Mouse (Mus musculus) erythroblast, embryonic 14.5 days (primary cell): ENCODE measurements around the gene Sycn.

ENCODE experiments used
- GATA1 ChIP-seq: IDR thresholded peaks from 2 replicates; pipeline ENCODE4 v1.6.1; 2012; ENCODE audit warnings: low read length, inconsistent platforms, mixed read lengths
- TAL1 ChIP-seq: IDR thresholded peaks from 3 replicates; pipeline ENCODE4 v1.6.1; 2012; ENCODE audit warnings: low read length, inconsistent platforms, mixed read lengths

GRCm38 (mm10) chr7:28540526-28540925 is at the start of gene Sycn:
- TF ChIP-seq TAL1 = no peak
- no peak for TF ChIP-seq GATA1
